Mouse (Mus musculus): Measurements from ENCODE around the gene Slc22a14. TPM values are rescaled to one million over a fixed set of nuclear protein-coding genes. Genes with fewer than 3 reads are reported as not detected.

Gene Slc22a14
- total and polyA plus RNA-seq, 3 experiments: not detected

DNA sequence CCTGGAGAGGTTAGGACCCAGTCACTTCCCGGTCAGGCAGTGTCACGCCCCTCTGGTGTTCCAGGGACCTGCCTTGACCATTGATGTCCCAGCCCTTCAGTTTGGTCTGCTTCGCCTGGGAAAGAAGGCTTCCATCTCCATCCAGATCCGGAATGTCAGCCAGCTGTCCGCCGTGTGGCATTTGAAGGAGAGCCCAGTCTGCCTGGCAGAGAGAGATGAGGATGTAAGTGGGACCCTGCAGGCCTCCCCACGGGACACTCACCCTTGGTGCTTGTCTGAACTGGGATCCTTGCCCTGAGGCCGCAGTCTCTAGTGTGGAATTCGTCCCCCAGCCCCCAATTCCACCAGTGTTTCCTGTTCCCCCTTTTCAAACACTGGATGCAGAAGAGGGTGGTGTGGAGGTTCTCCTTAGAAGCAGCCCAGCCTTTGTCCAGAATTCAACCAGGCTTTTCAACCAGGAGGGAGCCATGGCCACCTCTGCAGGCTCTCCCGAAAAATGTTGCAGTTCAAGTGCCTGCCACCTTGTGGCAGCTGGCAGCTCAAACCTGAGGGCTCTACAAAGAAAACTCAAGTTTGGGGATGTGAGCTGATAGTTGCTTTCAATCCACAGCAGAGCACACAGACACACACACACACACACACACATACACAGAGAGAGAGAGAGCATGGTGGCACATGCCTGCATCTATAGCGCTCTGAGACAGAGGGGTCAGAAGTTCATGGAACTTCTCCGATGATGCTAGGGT, 236.7 kb downstream of the Slc22a14 start:
- H3K9ac ChIP-seq (ENCODE audit: control insufficient read depth, low read depth, low read length, poor library complexity, severe bottlenecking): no peak overlapping the region
- H3K9me3 ChIP-seq (replicated peaks; ENCODE audit: insufficient read depth, low read length): no peaks in the 10 kb centered on the region
- no peak overlapping the region for H3K4me3 ChIP-seq (ENCODE audit: control insufficient read depth in 1 of 2, insufficient read depth in 1 of 2, low read depth in 2 of 2, low read length in 2 of 2)
- no peak overlapping the region for H3K27ac ChIP-seq (ENCODE audit: control insufficient read depth, low read depth, low read length)
- H3K79me2 ChIP-seq (ENCODE audit: control insufficient read depth, insufficient read depth, low read length, poor library complexity): no peaks in the 10 kb centered on the region
- TF ChIP-seq CTCF (IDR thresholded peaks at IDR 0.05 in 2 of 3, conservative IDR thresholded peaks at IDR 0.05 in 1 of 3; ENCODE audit: control insufficient read depth in 1 of 3, insufficient read depth in 1 of 3, low read depth in 2 of 3, low read length in 3 of 3, poor library complexity in 1 of 3, severe bottlenecking in 1 of 3) (peak in 2 of 3 experiments; percentile 10 to 18; a peak in 1 of 6 replicates), RAD21 (IDR thresholded peaks at IDR 0.05; ENCODE audit: low read depth, low read length) (no peak), HCFC1 (IDR thresholded peaks at IDR 0.05; ENCODE audit: low read depth, low read length) (no peak), NRF1 (IDR thresholded peaks at IDR 0.05; ENCODE audit: insufficient read depth, low read depth, low read length, poor library complexity, severe bottlenecking) (no peak), UBTF (IDR thresholded peaks at IDR 0.05; ENCODE audit: borderline replicate concordance, insufficient read depth, low read depth, low read length) (no peak)
- H3K36me3 ChIP-seq (ENCODE audit: control insufficient read depth in 1 of 2, insufficient read depth in 2 of 2, low read length in 2 of 2): no peaks in the 10 kb centered on the region
- 0 out of 4 replicates have a peak, but pooled peaks cover 0 to 4% of the 10 kb centered on the region in 2 experiments for H3K4me1 ChIP-seq (ENCODE audit: control insufficient read depth in 1 of 2, insufficient read depth in 2 of 2, low read length in 2 of 2)
- DNase-seq (ENCODE audit: low read depth, low spot score): no peak
- H3K27me3 ChIP-seq (ENCODE audit: control insufficient read depth in 1 of 2, insufficient read depth in 2 of 2, low read length in 2 of 2): peaks cover 0 to 2% of the 10 kb centered on the region in 2 experiments; a peak in 2 of 4 replicates

DNA sequence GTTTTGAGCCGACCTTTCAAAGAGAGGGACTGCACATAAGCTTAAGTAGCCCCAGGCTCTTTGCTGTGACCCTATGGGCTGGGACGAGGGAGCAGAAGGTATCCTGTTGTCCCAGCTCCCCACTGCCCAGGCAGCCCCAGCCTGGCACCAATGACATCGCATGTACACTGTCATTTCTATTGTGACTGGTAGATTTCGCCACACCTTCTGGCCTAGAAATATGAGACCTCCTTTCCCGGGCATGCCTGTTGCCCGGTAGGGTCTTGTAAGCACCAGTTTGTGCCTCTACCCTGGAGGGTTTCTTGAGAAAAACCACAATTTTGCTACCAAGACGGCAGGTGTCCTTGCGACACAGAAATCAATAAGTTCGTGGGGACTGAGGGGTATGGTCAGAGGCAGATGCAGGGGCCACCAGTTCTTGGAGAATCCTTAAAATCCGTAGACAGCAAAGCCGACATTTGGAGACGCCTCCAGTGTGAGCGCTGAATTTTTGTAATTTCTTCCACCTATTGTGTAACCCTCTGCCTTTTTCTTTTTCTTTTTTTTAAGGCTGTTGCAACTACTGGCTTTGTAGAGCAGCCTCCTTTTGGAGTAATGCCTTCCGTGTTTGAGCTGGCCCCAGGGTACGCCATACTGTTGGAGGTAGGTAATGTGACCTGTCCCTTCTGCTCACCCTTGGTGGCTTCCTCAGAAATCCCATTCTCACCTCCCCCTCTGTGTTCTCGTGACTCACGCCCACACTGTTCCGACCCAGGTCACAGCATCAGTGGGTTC, 242.6 kb downstream of the Slc22a14 start:
- Histone ChIP-seq H3K4me1 (ENCODE audit: control insufficient read depth in 1 of 2, insufficient read depth in 2 of 2, low read length in 2 of 2) (no peaks in the 10 kb centered on the region), H3K79me2 (ENCODE audit: control insufficient read depth, insufficient read depth, low read length, poor library complexity) (no peaks in the 10 kb centered on the region), H3K36me3 (ENCODE audit: control insufficient read depth in 1 of 2, insufficient read depth in 2 of 2, low read length in 2 of 2) (no peaks in the 10 kb centered on the region), H3K9ac (ENCODE audit: control insufficient read depth, low read depth, low read length, poor library complexity, severe bottlenecking) (no peak overlapping the region), H3K4me3 (ENCODE audit: control insufficient read depth in 1 of 2, insufficient read depth in 1 of 2, low read depth in 2 of 2, low read length in 2 of 2) (no peak overlapping the region), H3K9me3 (replicated peaks; ENCODE audit: insufficient read depth, low read length) (no peaks in the 10 kb centered on the region), H3K27ac (ENCODE audit: control insufficient read depth, low read depth, low read length) (no peak overlapping the region), H3K27me3 (ENCODE audit: control insufficient read depth in 1 of 2, insufficient read depth in 2 of 2, low read length in 2 of 2) (no peaks in the 10 kb centered on the region; a peak in 1 of 4 replicates)
- TF ChIP-seq CTCF (IDR thresholded peaks at IDR 0.05 in 2 of 3, conservative IDR thresholded peaks at IDR 0.05 in 1 of 3; ENCODE audit: control insufficient read depth in 1 of 3, insufficient read depth in 1 of 3, low read depth in 2 of 3, low read length in 3 of 3, poor library complexity in 1 of 3, severe bottlenecking in 1 of 3): no peak
- TF ChIP-seq MXI1 (IDR thresholded peaks at IDR 0.05; ENCODE audit: low read depth, low read length): no peak
- no peak for DNase-seq (ENCODE audit: low read depth, low spot score)

DNA sequence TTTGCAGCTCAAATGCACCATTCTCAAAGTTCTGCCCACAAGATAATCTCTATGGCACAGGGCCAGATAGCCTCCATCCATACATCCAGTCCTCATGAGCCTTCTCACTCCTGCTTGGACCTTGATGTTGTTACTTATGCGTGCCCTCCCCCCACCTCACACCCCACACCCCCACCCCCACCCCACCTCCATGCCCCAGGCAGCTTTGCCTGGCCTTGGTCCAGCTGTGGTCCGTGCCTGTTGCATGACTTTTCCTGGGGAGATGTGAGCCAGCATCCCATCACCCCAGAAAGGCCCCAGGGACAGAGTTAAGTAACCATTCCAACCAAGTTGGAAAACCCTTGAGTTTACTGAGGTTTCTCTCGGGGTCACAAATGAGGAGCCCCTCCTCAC, 245.2 kb downstream of the Slc22a14 start:
- Histone ChIP-seq H3K27me3 (ENCODE audit: control insufficient read depth in 1 of 2, insufficient read depth in 2 of 2, low read length in 2 of 2) (no peaks in the 10 kb centered on the region), H3K4me3 (ENCODE audit: control insufficient read depth in 1 of 2, insufficient read depth in 1 of 2, low read depth in 2 of 2, low read length in 2 of 2) (no peak overlapping the region), H3K79me2 (ENCODE audit: control insufficient read depth, insufficient read depth, low read length, poor library complexity) (no peaks in the 10 kb centered on the region), H3K27ac (ENCODE audit: control insufficient read depth, low read depth, low read length) (no peak overlapping the region), H3K4me1 (ENCODE audit: control insufficient read depth in 1 of 2, insufficient read depth in 2 of 2, low read length in 2 of 2) (no peaks in the 10 kb centered on the region), H3K36me3 (ENCODE audit: control insufficient read depth in 1 of 2, insufficient read depth in 2 of 2, low read length in 2 of 2) (no peaks in the 10 kb centered on the region), H3K9me3 (replicated peaks; ENCODE audit: insufficient read depth, low read length) (no peaks in the 10 kb centered on the region), H3K9ac (ENCODE audit: control insufficient read depth, low read depth, low read length, poor library complexity, severe bottlenecking) (no peak overlapping the region)
- no peak for DNase-seq (ENCODE audit: low read depth, low spot score)
- TF ChIP-seq ELF1 (IDR thresholded peaks at IDR 0.05; ENCODE audit: low read depth, low read length) (no peak), MEF2A (IDR thresholded peaks at IDR 0.05; ENCODE audit: extremely low read depth, insufficient replicate concordance, low read depth, low read length, poor library complexity, severe bottlenecking) (no peak), RCOR1 (IDR thresholded peaks at IDR 0.05; ENCODE audit: low read depth, low read length) (no peak), NRF1 (IDR thresholded peaks at IDR 0.05; ENCODE audit: insufficient read depth, low read depth, low read length, poor library complexity, severe bottlenecking) (no peak), TCF12 (IDR thresholded peaks at IDR 0.05; ENCODE audit: low read depth, low read length) (no peak), KAT2A (conservative IDR thresholded peaks at IDR 0.05; ENCODE audit: low read depth, low read length) (no peak), ZNF384 (IDR thresholded peaks at IDR 0.05; ENCODE audit: low read depth, low read length) (no peak), NELFE (IDR thresholded peaks at IDR 0.05; ENCODE audit: low read depth, low read length) (no peak), MAZ (IDR thresholded peaks at IDR 0.05; ENCODE audit: low read depth, low read length) (no peak), ETS1 (IDR thresholded peaks at IDR 0.05; ENCODE audit: low read depth, low read length) (no peak), POLR2AphosphoS2 (IDR thresholded peaks at IDR 0.05; ENCODE audit: low read length) (no peak), TAL1 (IDR thresholded peaks at IDR 0.05; ENCODE audit: low read length) (no peak), E2F4 (IDR thresholded peaks at IDR 0.05; ENCODE audit: borderline replicate concordance, low read depth, low read length) (no peak), CTCF (IDR thresholded peaks at IDR 0.05 in 2 of 3, conservative IDR thresholded peaks at IDR 0.05 in 1 of 3; ENCODE audit: control insufficient read depth in 1 of 3, insufficient read depth in 1 of 3, low read depth in 2 of 3, low read length in 3 of 3, poor library complexity in 1 of 3, severe bottlenecking in 1 of 3) (no peak), BHLHE40 (IDR thresholded peaks at IDR 0.05; ENCODE audit: borderline replicate concordance, low read depth, low read length) (no peak), POLR2A (IDR thresholded peaks at IDR 0.05; ENCODE audit: control insufficient read depth in 1 of 2, insufficient read depth in 1 of 2, low read depth in 1 of 2, low read length in 2 of 2, poor library complexity in 1 of 2) (no peak), MYB (IDR thresholded peaks at IDR 0.05; ENCODE audit: low read depth, low read length) (no peak), UBTF (IDR thresholded peaks at IDR 0.05; ENCODE audit: borderline replicate concordance, insufficient read depth, low read depth, low read length) (no peak)
